Mouse (Mus musculus) lung, embryonic 14.5 days (tissue): Measurements from ENCODE around the gene Slc26a3. TPM values are rescaled to one million over a fixed set of nuclear protein-coding genes. Genes with fewer than 3 reads are reported as not detected.
A peak's percentile ranks its signal among the peaks of the same experiment; 100 is the strongest.

Source experiments
- ATAC-seq: fragments of 200-750 bp; cut with Nextera tagmentation; 2 replicates; pipeline ENCODE4 v1.8.0; 2017; ENCODE audit warnings: mild to moderate bottlenecking, moderate TSS enrichment, moderate library complexity; ENCODE audit not compliant: insufficient read depth
- DNase-seq: peaks from one replicate; pipeline ENCODE4 v3.0.0-alpha.2; 2015
- H3K27ac ChIP-seq: fragments of 300-500 bp; sonication (generic); 2 replicates; pipeline ENCODE4 v1.5.1; 2014; ENCODE audit warnings: low read depth, mild to moderate bottlenecking, moderate library complexity
- H3K27me3 ChIP-seq: fragments of 300-500 bp; sonication (generic); 2 replicates; pipeline ENCODE4 v1.6.1; 2014; ENCODE audit warnings: low read length, control low read depth; ENCODE audit not compliant: insufficient read depth
- H3K36me3 ChIP-seq: fragments of 300-500 bp; sonication (generic); 2 replicates; pipeline ENCODE4 v1.6.1; 2014; ENCODE audit warnings: control low read depth; ENCODE audit not compliant: insufficient read depth
- H3K4me1 ChIP-seq: fragments of 300-500 bp; sonication (generic); 2 replicates; pipeline ENCODE4 v1.6.1; 2014; ENCODE audit warnings: antibody characterized with exemption, control low read depth; ENCODE audit not compliant: insufficient read depth
- H3K4me2 ChIP-seq: fragments of 300-500 bp; sonication (generic); 2 replicates; pipeline ENCODE4 v1.6.1; 2014; ENCODE audit warnings: mild to moderate bottlenecking
- H3K4me3 ChIP-seq: fragments of 300-500 bp; sonication (generic); 2 replicates; pipeline ENCODE4 v1.5.1; 2014; ENCODE audit warnings: low read depth, low read length
- H3K9ac ChIP-seq: fragments of 300-500 bp; sonication (generic); 2 replicates; pipeline ENCODE4 v1.6.1; 2014
- H3K9me3 ChIP-seq: fragments of 300-500 bp; sonication (generic); 2 replicates; pipeline ENCODE4 v1.6.1; 2016; ENCODE audit warnings: low read depth, low read length, control low read depth
- CTCF ChIP-seq: IDR thresholded peaks from 2 replicates; pipeline ENCODE4 v1.5.1; 2016; ENCODE audit warnings: antibody characterized with exemption, low read depth
- WGBS: fragments of 180-500 bp; shearing (Covaris S2); extraction: QIAGEN DNeasy Blood & Tissue Kit; methylation state at CpG from one replicate; pipeline ENCODE4 v1.1.7; 2014; 5-methylcytosine and 5-hydroxymethylcytosine counted together
- polyA plus RNA-seq: library from polyadenylated mRNA; unstranded; fragments of >200 nt; fragmentation: Nextera tagmentation; extraction: Ambion mirVana; gene quantifications from 2 replicates; pipeline ENCODE4 v1.2.1, GENCODE M21; 2014

Gene Slc26a3
- not detected in 2 replicates for polyA plus RNA-seq

DNA sequence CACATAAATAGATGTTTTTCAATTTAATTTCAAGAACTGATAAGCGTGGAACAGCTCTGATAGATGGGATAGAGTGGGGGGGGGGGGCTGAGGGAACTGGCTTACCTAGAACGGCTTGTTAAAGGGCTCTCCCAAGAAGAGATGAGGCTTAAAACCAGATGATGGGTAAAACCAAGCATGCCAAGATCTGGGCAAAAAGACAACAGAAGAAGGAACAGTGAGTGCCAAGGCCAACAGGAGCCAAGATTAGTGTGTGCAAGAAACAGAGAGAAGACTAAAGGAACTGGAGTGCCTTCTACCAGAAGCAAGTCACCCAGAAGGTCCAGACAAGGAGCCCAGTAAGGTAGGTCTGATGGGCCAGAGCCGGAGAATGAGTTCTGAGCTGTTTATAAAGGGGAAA is at the start of gene Slc26a3:
Slc26a3 (plus strand) TSS at position 301 of the 400 bp plus-strand sequence.
- TF ChIP-seq CTCF, result no peak
- ATAC-seq, result no peak
- DNase-seq, result no peak
- H3K4me3 ChIP-seq, result no peak within 1 kb of the TSS
- H3K9me3 ChIP-seq, result no peaks in the 10 kb centered on the region
- H3K27ac ChIP-seq, result no peak within 1 kb of the TSS
- 88% methylated on average over 3 of the region's 3 CpGs for WGBS
- H3K36me3 ChIP-seq, result no peaks in the 10 kb centered on the region
- H3K9ac ChIP-seq, result no peak within 1 kb of the TSS
- H3K27me3 ChIP-seq, result no peaks in the 10 kb centered on the region
- H3K4me2 ChIP-seq, result no peak within 1 kb of the TSS
- H3K4me1 ChIP-seq, result no peaks in the 10 kb centered on the region

DNA sequence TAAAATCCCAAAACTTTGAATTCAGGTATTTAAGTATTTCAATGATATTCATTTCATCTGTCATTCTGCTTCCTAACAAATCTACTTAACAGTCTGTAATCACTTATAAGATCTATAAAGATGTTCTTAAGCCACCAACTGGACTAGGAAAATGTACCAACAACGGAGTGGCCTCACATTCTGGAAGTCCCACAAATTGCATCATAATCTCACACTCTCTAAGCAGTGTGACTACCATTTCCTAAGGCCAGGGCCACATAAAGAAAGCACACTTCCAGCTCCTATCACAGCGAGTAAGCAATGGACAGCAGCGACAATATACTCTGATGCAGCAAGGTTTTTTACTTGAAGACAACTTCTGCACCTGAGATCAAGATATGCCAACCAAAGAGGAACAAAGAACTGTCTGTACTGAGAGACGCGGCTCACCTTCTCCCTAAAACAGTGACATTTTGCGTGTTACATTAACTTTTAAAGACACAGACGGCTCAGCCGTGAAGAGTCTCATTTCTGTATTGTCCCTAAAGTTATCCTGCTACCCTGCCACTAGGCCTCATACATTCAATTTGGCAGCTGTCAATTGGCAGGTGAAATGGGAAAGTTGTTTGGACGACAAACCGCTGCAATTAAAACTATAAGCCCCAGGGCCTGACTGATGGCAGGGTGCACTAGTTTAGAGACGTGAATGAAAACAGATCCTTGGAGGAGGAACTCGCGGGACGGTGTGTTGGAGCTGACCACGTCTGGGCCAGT is 40.3 kb upstream of the Slc26a3 start:
- H3K36me3 ChIP-seq, result peaks cover 25% of the 10 kb centered on the region
- H3K9me3 ChIP-seq, result no peaks in the 10 kb centered on the region
- peaks cover 4% of the 10 kb centered on the region; the same call in 1 of the 2 replicates for H3K4me1 ChIP-seq
- H3K9ac ChIP-seq, result peak overlapping the region; percentile 89
- 24% methylated on average over 15 of the region's 15 CpGs for WGBS
- no peak for TF ChIP-seq CTCF
- peak overlapping the region; percentile 87 for H3K4me2 ChIP-seq
- peak overlapping the region; percentile 75; the same call in 1 of the 2 replicates for H3K27ac ChIP-seq
- ATAC-seq (no peak), DNase-seq (peak; percentile 1)
- no peaks in the 10 kb centered on the region for H3K27me3 ChIP-seq
- H3K4me3 ChIP-seq, result peak overlapping the region; percentile 94

DNA sequence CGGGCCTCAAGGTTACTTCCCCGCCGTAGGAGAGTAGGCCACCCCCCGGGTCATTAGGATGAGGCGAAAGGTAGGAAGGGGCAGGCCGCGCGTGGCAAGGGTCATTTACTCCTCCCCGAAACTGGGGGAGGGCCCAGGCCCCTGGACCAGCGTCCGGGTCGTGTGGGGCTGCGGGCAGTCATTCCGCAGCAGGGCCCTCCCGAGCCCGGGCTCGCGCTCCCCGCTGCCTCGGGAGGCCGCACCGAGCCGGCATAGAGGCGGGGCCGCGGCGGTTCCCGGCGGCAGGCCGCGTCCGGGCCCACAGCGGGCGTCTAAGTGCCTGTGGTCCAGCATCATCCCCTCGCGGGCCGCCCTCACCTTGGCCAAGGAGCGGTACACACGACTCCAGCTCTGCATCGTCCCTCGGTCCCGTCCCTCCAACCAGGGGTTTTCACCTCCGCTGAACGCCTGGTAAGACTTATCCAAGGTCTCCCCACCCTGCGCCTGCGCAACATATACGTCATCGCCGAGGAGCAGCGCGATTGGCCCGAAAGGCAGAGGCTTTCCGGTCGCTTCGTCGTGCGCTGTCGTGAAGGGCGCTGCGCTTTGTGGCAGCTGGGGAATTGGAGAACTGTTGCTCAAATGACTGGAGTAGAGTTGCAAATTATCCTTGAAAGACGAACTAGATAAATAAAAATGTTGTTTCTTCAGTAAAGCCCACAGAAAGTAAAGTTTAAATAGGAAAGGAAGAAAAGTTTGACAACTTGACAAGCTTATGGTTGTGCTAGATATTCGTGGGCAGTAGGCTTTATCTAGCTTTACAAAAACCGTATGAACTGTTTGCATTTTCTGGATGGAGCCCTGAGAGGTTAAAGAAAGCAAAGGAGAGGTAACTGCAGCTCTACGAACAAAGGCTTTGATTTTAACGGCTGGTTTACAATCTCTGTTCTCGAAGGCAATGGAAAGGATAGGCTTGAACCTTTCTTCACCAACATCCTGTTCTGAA is 39.4 kb upstream of the Slc26a3 start, which contains the start of gene Dld:
Dld (minus strand) TSS at position 510 of the 985 bp plus-strand sequence.
- DNase-seq (peak; percentile 98), ATAC-seq (peak; percentile 99)
- peaks cover 25% of the 10 kb centered on the region for H3K36me3 ChIP-seq
- H3K9me3 ChIP-seq, result no peaks in the 10 kb centered on the region
- H3K9ac ChIP-seq, result peak within 1 kb of the TSS; percentile 89
- peak within 1 kb of the TSS; percentile 75 for H3K27ac ChIP-seq
- H3K4me3 ChIP-seq, result peak within 1 kb of the TSS; percentile 94
- TF ChIP-seq CTCF, result no peak
- H3K4me2 ChIP-seq, result peak within 1 kb of the TSS; percentile 87
- no peaks in the 10 kb centered on the region for H3K27me3 ChIP-seq
- WGBS, result 5% methylated on average over 66 of the region's 66 CpGs
- peaks cover 4% of the 10 kb centered on the region; the same call in 1 of the 2 replicates for H3K4me1 ChIP-seq

DNA sequence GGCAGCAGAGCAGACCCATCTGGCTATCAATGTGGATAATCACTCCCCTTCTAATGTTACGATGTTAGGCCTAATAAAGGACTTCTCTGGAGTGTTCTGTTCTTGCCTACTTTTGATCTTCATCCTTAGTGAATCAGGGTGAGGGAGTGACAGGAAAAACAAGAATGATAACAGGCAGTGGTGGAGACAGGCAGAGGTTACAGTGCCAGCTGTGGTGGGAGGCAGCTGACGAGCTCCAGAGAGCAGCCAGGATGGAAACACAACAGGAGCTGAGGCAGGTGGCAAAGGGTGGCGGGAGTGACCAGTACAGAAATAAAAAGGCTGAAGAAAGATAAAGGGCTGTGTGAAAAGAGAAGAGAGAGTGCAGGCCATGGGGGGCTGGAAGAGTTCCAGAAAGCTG is 24.2 kb upstream of the Slc26a3 start:
- no peaks in the 10 kb centered on the region for H3K27me3 ChIP-seq
- no peak overlapping the region for H3K4me2 ChIP-seq
- H3K27ac ChIP-seq, result no peak overlapping the region
- H3K4me3 ChIP-seq, result no peak overlapping the region
- ATAC-seq (no peak), DNase-seq (no peak)
- H3K9ac ChIP-seq, result no peak overlapping the region
- no peaks in the 10 kb centered on the region for H3K9me3 ChIP-seq
- 46% methylated on average over 3 of the region's 3 CpGs for WGBS
- no peaks in the 10 kb centered on the region for H3K4me1 ChIP-seq
- no peaks in the 10 kb centered on the region for H3K36me3 ChIP-seq
- no peak for TF ChIP-seq CTCF

DNA sequence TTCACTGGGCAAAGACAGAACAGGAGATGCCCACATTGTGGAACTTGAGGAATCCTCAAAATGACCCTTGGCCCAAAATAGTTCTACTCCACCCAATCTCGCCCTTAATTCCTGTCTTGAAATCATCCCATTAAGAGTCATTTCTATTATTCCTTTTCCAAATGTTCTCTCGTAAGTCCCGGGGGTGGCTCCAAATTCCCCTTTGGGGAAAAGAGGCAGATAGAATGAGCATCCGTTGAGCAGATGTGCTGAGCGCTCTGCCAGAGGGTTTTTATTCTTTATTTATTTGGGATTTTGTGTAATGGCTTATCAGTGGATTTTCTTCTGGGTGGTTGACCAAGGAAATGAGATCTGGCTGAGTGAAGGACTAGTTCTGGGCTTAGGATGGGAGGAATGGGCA is 22.9 kb upstream of the Slc26a3 start:
- H3K4me2 ChIP-seq, result no peak overlapping the region
- H3K27ac ChIP-seq, result no peak overlapping the region
- H3K4me1 ChIP-seq, result no peaks in the 10 kb centered on the region
- WGBS, result 83% methylated on average over 5 of the region's 5 CpGs
- no peaks in the 10 kb centered on the region for H3K9me3 ChIP-seq
- DNase-seq (no peak), ATAC-seq (no peak)
- no peaks in the 10 kb centered on the region for H3K36me3 ChIP-seq
- TF ChIP-seq CTCF, result no peak
- H3K9ac ChIP-seq, result no peak overlapping the region
- H3K4me3 ChIP-seq, result no peak overlapping the region
- H3K27me3 ChIP-seq, result no peaks in the 10 kb centered on the region

DNA sequence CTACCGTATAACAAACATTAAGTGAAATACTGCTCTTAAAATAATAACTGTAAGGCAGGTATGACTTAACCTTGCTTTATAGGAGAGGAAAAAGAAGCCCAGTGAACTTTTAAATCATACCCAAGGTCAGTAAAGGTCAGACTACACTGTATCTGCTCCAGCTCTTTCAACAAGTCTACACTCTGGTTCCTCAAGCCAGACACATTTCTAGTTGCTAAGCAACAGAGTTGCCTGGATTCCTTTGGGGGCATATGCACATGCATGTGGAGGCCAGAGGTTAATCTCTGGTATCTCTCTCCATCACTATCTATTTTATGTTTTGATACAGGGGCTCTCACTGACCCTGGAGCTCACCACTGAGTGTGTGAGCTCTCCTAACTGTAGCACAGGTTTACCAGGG is 21.6 kb upstream of the Slc26a3 start:
- no peak overlapping the region for H3K4me2 ChIP-seq
- DNase-seq (no peak), ATAC-seq (no peak)
- no peak for TF ChIP-seq CTCF
- no peaks in the 10 kb centered on the region for H3K4me1 ChIP-seq
- H3K9ac ChIP-seq, result no peak overlapping the region
- H3K27me3 ChIP-seq, result no peaks in the 10 kb centered on the region
- 83% methylated on average over 1 of the region's 1 CpGs for WGBS
- no peak overlapping the region for H3K27ac ChIP-seq
- no peaks in the 10 kb centered on the region for H3K36me3 ChIP-seq
- no peaks in the 10 kb centered on the region for H3K9me3 ChIP-seq
- no peak overlapping the region for H3K4me3 ChIP-seq

DNA sequence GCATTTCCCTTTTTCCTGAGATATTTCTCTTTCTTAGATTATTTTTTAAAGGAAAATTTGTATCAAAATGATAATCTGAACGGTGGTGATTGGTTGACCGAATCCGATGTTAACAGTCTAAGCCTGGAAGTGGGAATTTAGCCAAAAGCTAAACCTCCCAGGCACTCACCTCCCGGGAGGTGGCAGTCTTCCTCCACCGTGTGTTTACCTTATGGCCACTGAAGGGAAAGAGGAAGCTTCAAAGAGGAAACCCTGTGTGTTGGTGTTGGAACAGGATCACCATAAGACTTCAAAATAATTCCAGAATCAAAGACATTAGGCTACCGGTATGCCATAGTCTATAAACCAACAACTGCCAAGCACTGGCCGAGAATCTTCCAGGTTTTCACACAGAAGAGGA is 21.0 kb upstream of the Slc26a3 start:
- no peaks in the 10 kb centered on the region for H3K9me3 ChIP-seq
- no peak overlapping the region for H3K9ac ChIP-seq
- no peak for DNase-seq
- 66% methylated on average over 7 of the region's 7 CpGs for WGBS
- no peak for ATAC-seq
- H3K36me3 ChIP-seq, result no peaks in the 10 kb centered on the region
- H3K4me3 ChIP-seq, result no peak overlapping the region
- TF ChIP-seq CTCF, result peak; percentile 21; the same call in 1 of the 2 replicates
- H3K4me1 ChIP-seq, result no peaks in the 10 kb centered on the region
- no peak overlapping the region for H3K27ac ChIP-seq
- H3K4me2 ChIP-seq, result no peak overlapping the region
- H3K27me3 ChIP-seq, result no peaks in the 10 kb centered on the region
